Mouse (Mus musculus): Measurements from ENCODE around the gene Lifr. TPM values are rescaled to one million over a fixed set of nuclear protein-coding genes. Genes with fewer than 3 reads are reported as not detected.

Lifr gene
- 5.9 and 8.0 TPM in 2 replicates for polyA plus RNA-seq (2016; fragmentation: Nextera tagmentation; extraction: Ambion mirVana)

- WGBS: 71% methylated on average over 8 of the region's 8 CpGs
- ATAC-seq (ENCODE audit: low FRiP score): no peak
Observed at GRCm38 (mm10) chr15:7090211-7090765, at the start of gene Lifr. Gene Lifr, plus strand, starts transcription at chr15:7090614.

GRCm38 (mm10) chr15:7044081-7044749, 46.2 kb upstream of the Lifr start:
- H3K9me3 ChIP-seq: no peaks in the 10 kb centered on the region
- ATAC-seq (ENCODE audit: low FRiP score): no peak
- H3K27me3 ChIP-seq: 0 out of 2 replicates have a peak, but pooled peaks cover 4% of the 10 kb centered on the region
- peaks cover 2% of the 10 kb centered on the region; the same call in 1 of the 2 replicates for H3K4me1 ChIP-seq
- H3K36me3 ChIP-seq (replicated peaks): no peaks in the 10 kb centered on the region
- H3K9ac ChIP-seq: no peak overlapping the region
- no peak overlapping the region for H3K4me3 ChIP-seq (replicated peaks)
- H3K4me2 ChIP-seq: no peak overlapping the region
- H3K27ac ChIP-seq: no peak overlapping the region
- 85% methylated on average over 11 of the region's 11 CpGs for WGBS

More at GRCm38 (mm10) chr15:7090211-7090765, at the start of gene Lifr:
- no peaks in the 10 kb centered on the region for H3K9me3 ChIP-seq
- peaks cover under 1% of the 10 kb centered on the region; the same call in 1 of the 2 replicates for H3K4me1 ChIP-seq
- H3K27me3 ChIP-seq: peaks cover 4% of the 10 kb centered on the region; the same call in 1 of the 2 replicates
- H3K36me3 ChIP-seq (replicated peaks): no peaks in the 10 kb centered on the region
- no peak within 1 kb of the TSS for H3K27ac ChIP-seq
- no peak within 1 kb of the TSS for H3K4me2 ChIP-seq
- H3K4me3 ChIP-seq (replicated peaks): no peak within 1 kb of the TSS
- H3K9ac ChIP-seq: no peak within 1 kb of the TSS

- no peak for ATAC-seq (ENCODE audit: low FRiP score)
- no peak overlapping the region for H3K27ac ChIP-seq
- no peak overlapping the region for H3K4me2 ChIP-seq
- H3K4me3 ChIP-seq (replicated peaks): no peak overlapping the region
- H3K27me3 ChIP-seq: 0 out of 2 replicates have a peak, but pooled peaks cover 4% of the 10 kb centered on the region
- H3K36me3 ChIP-seq (replicated peaks): no peaks in the 10 kb centered on the region
- no peaks in the 10 kb centered on the region for H3K9me3 ChIP-seq
- H3K4me1 ChIP-seq: peaks cover 2% of the 10 kb centered on the region; the same call in 1 of the 2 replicates
- H3K9ac ChIP-seq: no peak overlapping the region
- WGBS: 87% methylated on average over 4 of the region's 4 CpGs
Observed at GRCm38 (mm10) chr15:7045056-7045455, 45.4 kb upstream of the Lifr start.

- no peaks in the 10 kb centered on the region for H3K36me3 ChIP-seq (replicated peaks)
- no peak overlapping the region for H3K27ac ChIP-seq
- no peak for ATAC-seq (ENCODE audit: low FRiP score)
- H3K4me3 ChIP-seq (replicated peaks): no peak overlapping the region
- no peaks in the 10 kb centered on the region for H3K9me3 ChIP-seq
- no peaks in the 10 kb centered on the region for H3K27me3 ChIP-seq
- H3K4me2 ChIP-seq: no peak overlapping the region
- peaks cover 2% of the 10 kb centered on the region; the same call in 1 of the 2 replicates for H3K4me1 ChIP-seq
- WGBS: 84% methylated on average over 3 of the region's 3 CpGs
- no peak overlapping the region for H3K9ac ChIP-seq
Observed at GRCm38 (mm10) chr15:7047931-7048330, 42.5 kb upstream of the Lifr start.

- Histone ChIP-seq H3K4me1 (no peaks in the 10 kb centered on the region), H3K4me2 (no peak overlapping the region), H3K9ac (no peak overlapping the region), H3K4me3 (replicated peaks) (no peak overlapping the region), H3K36me3 (replicated peaks) (no peaks in the 10 kb centered on the region), H3K27ac (no peak overlapping the region), H3K9me3 (no peaks in the 10 kb centered on the region), H3K27me3 (no peaks in the 10 kb centered on the region)
- 72% methylated on average over 8 of the region's 8 CpGs for WGBS
- 0 out of 2 replicates have a peak, but pooled peaks have one; percentile 46 for ATAC-seq (ENCODE audit: low FRiP score)
Observed at GRCm38 (mm10) chr15:7048916-7049315, 41.5 kb upstream of the Lifr start.

GRCm38 (mm10) chr15:7051666-7052065, 38.7 kb upstream of the Lifr start:
- Histone ChIP-seq H3K4me1 (no peaks in the 10 kb centered on the region), H3K36me3 (replicated peaks) (no peaks in the 10 kb centered on the region), H3K9ac (no peak overlapping the region), H3K9me3 (no peaks in the 10 kb centered on the region), H3K4me2 (no peak overlapping the region), H3K27me3 (no peaks in the 10 kb centered on the region), H3K4me3 (replicated peaks) (no peak overlapping the region), H3K27ac (no peak overlapping the region)
- 89% methylated on average over 2 of the region's 2 CpGs for WGBS
- no peak for ATAC-seq (ENCODE audit: low FRiP score)

- no peaks in the 10 kb centered on the region; the same call in 1 of the 2 replicates for H3K4me1 ChIP-seq
- no peak for ATAC-seq (ENCODE audit: low FRiP score)
- WGBS: 81% methylated on average over 2 of the region's 2 CpGs
Observed at GRCm38 (mm10) chr15:7052117-7052516, 38.3 kb upstream of the Lifr start.

GRCm38 (mm10) chr15:7056851-7057250, 33.6 kb upstream of the Lifr start:
- WGBS: 28% methylated on average over 3 of the region's 3 CpGs
- Histone ChIP-seq H3K27me3 (no peaks in the 10 kb centered on the region), H3K36me3 (replicated peaks) (no peaks in the 10 kb centered on the region), H3K4me2 (no peak overlapping the region), H3K4me1 (peaks cover 2% of the 10 kb centered on the region), H3K9ac (no peak overlapping the region), H3K27ac (no peak overlapping the region), H3K9me3 (no peaks in the 10 kb centered on the region), H3K4me3 (replicated peaks) (no peak overlapping the region)
- no peak for ATAC-seq (ENCODE audit: low FRiP score)

More at GRCm38 (mm10) chr15:7052117-7052516, 38.3 kb upstream of the Lifr start:
- no peaks in the 10 kb centered on the region for H3K36me3 ChIP-seq (replicated peaks)
- H3K9me3 ChIP-seq: no peaks in the 10 kb centered on the region
- no peak overlapping the region for H3K4me2 ChIP-seq
- H3K27me3 ChIP-seq: no peaks in the 10 kb centered on the region
- no peak overlapping the region for H3K9ac ChIP-seq
- no peak overlapping the region for H3K27ac ChIP-seq
- H3K4me3 ChIP-seq (replicated peaks): no peak overlapping the region

- H3K4me3 ChIP-seq (replicated peaks): no peak overlapping the region
- no peaks in the 10 kb centered on the region for H3K27me3 ChIP-seq
- H3K9ac ChIP-seq: no peak overlapping the region
- H3K4me1 ChIP-seq: peaks cover 11% of the 10 kb centered on the region
- no peak overlapping the region for H3K4me2 ChIP-seq
- no peaks in the 10 kb centered on the region for H3K36me3 ChIP-seq (replicated peaks)
- no peaks in the 10 kb centered on the region for H3K9me3 ChIP-seq
- no peak overlapping the region for H3K27ac ChIP-seq
- no peak for ATAC-seq (ENCODE audit: low FRiP score)
- 69% methylated on average over 2 of the region's 2 CpGs for whole genome bisulfite sequencing
Observed at GRCm38 (mm10) chr15:7060522-7060921, 29.9 kb upstream of the Lifr start.

GRCm38 (mm10) chr15:7061995-7062697, 28.3 kb upstream of the Lifr start:
- no peak overlapping the region for H3K9ac ChIP-seq
- no peak overlapping the region for H3K4me3 ChIP-seq (replicated peaks)
- WGBS: 12% methylated on average over 4 of the region's 4 CpGs
- no peak overlapping the region for H3K4me2 ChIP-seq
- no peaks in the 10 kb centered on the region for H3K9me3 ChIP-seq
- ATAC-seq (ENCODE audit: low FRiP score): no peak
- no peaks in the 10 kb centered on the region for H3K27me3 ChIP-seq
- H3K4me1 ChIP-seq: peaks cover 11% of the 10 kb centered on the region
- H3K27ac ChIP-seq: 0 out of 2 replicates have a peak overlapping the region, but pooled peaks have one; percentile 51
- no peaks in the 10 kb centered on the region for H3K36me3 ChIP-seq (replicated peaks)

- WGBS: 96% methylated on average over 1 of the region's 1 CpGs
- Histone ChIP-seq H3K36me3 (replicated peaks) (no peaks in the 10 kb centered on the region), H3K4me2 (no peak overlapping the region), H3K27me3 (no peaks in the 10 kb centered on the region), H3K9me3 (no peaks in the 10 kb centered on the region), H3K4me1 (peaks cover 11% of the 10 kb centered on the region), H3K9ac (no peak overlapping the region), H3K4me3 (replicated peaks) (no peak overlapping the region), H3K27ac (no peak overlapping the region)
- no peak for ATAC-seq (ENCODE audit: low FRiP score)
Observed at GRCm38 (mm10) chr15:7062698-7063009, 27.8 kb upstream of the Lifr start.

- Histone ChIP-seq H3K9ac (no peak overlapping the region), H3K4me3 (replicated peaks) (no peak overlapping the region), H3K9me3 (no peaks in the 10 kb centered on the region), H3K27ac (no peak overlapping the region), H3K4me1 (peaks cover 11% of the 10 kb centered on the region), H3K36me3 (replicated peaks) (no peaks in the 10 kb centered on the region), H3K4me2 (no peak overlapping the region), H3K27me3 (no peaks in the 10 kb centered on the region)
- ATAC-seq (ENCODE audit: low FRiP score): no peak
- WGBS: 69% methylated on average over 9 of the region's 9 CpGs
Observed at GRCm38 (mm10) chr15:7063521-7064240, 26.7 kb upstream of the Lifr start.
